Mouse (Mus musculus) liver, embryonic 15.5 days (tissue): ENCODE results near the gene Best1. TPM values are rescaled to one million over a fixed set of nuclear protein-coding genes. Genes with fewer than 3 reads are reported as not detected.

Experiments used
- ATAC-seq: fragments of 200-750 bp; cut with Nextera tagmentation; 2 replicates; pipeline ENCODE4 v1.8.0; 2017; ENCODE audit warnings: moderate number of reproducible peaks, mild to moderate bottlenecking, moderate library complexity; ENCODE audit not compliant: insufficient read depth
- H3K27ac ChIP-seq: fragments of 300-500 bp; sonication (generic); replicated peaks from 2 replicates; pipeline ENCODE4 v1.5.1; 2015; ENCODE audit warnings: mild to moderate bottlenecking, inconsistent platforms
- H3K27me3 ChIP-seq: fragments of 300-500 bp; sonication (generic); 2 replicates; pipeline ENCODE4 v1.6.1; 2015; ENCODE audit warnings: mild to moderate bottlenecking, inconsistent platforms
- H3K36me3 ChIP-seq: fragments of 300-500 bp; sonication (generic); replicated peaks from 2 replicates; pipeline ENCODE4 v1.6.1; 2015; ENCODE audit warnings: moderate library complexity, mild to moderate bottlenecking, inconsistent platforms
- H3K4me1 ChIP-seq: fragments of 300-500 bp; sonication (generic); replicated peaks from 2 replicates; pipeline ENCODE4 v1.6.1; 2015; ENCODE audit warnings: inconsistent platforms
- H3K4me2 ChIP-seq: fragments of 300-500 bp; sonication (generic); 2 replicates; pipeline ENCODE4 v1.6.1; 2015; ENCODE audit warnings: moderate library complexity, mild to moderate bottlenecking, inconsistent platforms
- H3K4me3 ChIP-seq: fragments of 300-500 bp; sonication (generic); replicated peaks from 2 replicates; pipeline ENCODE4 v1.5.1; 2015; ENCODE audit warnings: mild to moderate bottlenecking, inconsistent platforms
- H3K9ac ChIP-seq: fragments of 300-500 bp; sonication (generic); 2 replicates; pipeline ENCODE4 v1.6.1; 2015; ENCODE audit warnings: moderate library complexity, mild to moderate bottlenecking, inconsistent platforms
- H3K9me3 ChIP-seq: fragments of 300-500 bp; sonication (generic); replicated peaks from 2 replicates; pipeline ENCODE4 v1.6.1; 2016; ENCODE audit warnings: inconsistent platforms
- WGBS: fragments of 180-500 bp; shearing (Covaris S2); methylation state at CpG from one replicate; pipeline ENCODE4 v1.1.7; 2015; ENCODE audit warnings: mixed read lengths; ENCODE audit not compliant: insufficient replicate concordance; 5-methylcytosine and 5-hydroxymethylcytosine counted together
- polyA plus RNA-seq: library from polyadenylated mRNA; unstranded; fragments of >200 nt; fragmentation: Nextera tagmentation; extraction: Ambion mirVana; gene quantifications from 2 replicates; pipeline ENCODE4 v1.2.1, GENCODE M21; 2015

Best1 gene
- polyA plus RNA-seq, 1 experiment from 2014 or later: 0.12 TPM

GRCm38 (mm10) chr19:9956624-9957388 is 44.6 kb downstream of the Best1 start:
- WGBS: 53% methylated on average over 4 of the region's 4 CpGs
- ATAC-seq: no peak
- no peaks in the 10 kb centered on the region for H3K36me3 ChIP-seq
- H3K9me3 ChIP-seq: no peaks in the 10 kb centered on the region
- peaks cover 52% of the 10 kb centered on the region for H3K4me1 ChIP-seq
- H3K9ac ChIP-seq: no peak overlapping the region
- no peak overlapping the region for H3K4me3 ChIP-seq
- no peak overlapping the region for H3K4me2 ChIP-seq
- H3K27me3 ChIP-seq: no peaks in the 10 kb centered on the region
- H3K27ac ChIP-seq: 0 out of 2 replicates have a peak overlapping the region, but pooled peaks have one; percentile 88

- Histone ChIP-seq H3K4me2 (peak overlapping the region; percentile 50), H3K27ac (peak overlapping the region; percentile 88), H3K36me3 (no peaks in the 10 kb centered on the region), H3K4me1 (peaks cover 52% of the 10 kb centered on the region), H3K4me3 (no peak overlapping the region), H3K9ac (0 out of 2 replicates have a peak overlapping the region, but pooled peaks have one; percentile 29), H3K27me3 (no peaks in the 10 kb centered on the region), H3K9me3 (no peaks in the 10 kb centered on the region)
- WGBS: 24% methylated on average over 1 of the region's 1 CpGs
- ATAC-seq: peak; percentile 46; the same call in 1 of the 2 replicates
These were observed 46.0 kb downstream of the Best1 start for GRCm38 (mm10) chr19:9955438-9955837.

GRCm38 (mm10) chr19:9954811-9955202 is 46.6 kb downstream of the Best1 start:
- ATAC-seq: peak; percentile 48
- H3K4me3 ChIP-seq: 0 out of 2 replicates have a peak overlapping the region, but pooled peaks have one; percentile 6
- H3K27ac ChIP-seq: peak overlapping the region; percentile 88
- no peaks in the 10 kb centered on the region for H3K36me3 ChIP-seq
- 32% methylated on average over 5 of the region's 5 CpGs for WGBS
- H3K27me3 ChIP-seq: no peaks in the 10 kb centered on the region
- H3K4me2 ChIP-seq: peak overlapping the region; percentile 50
- no peaks in the 10 kb centered on the region for H3K9me3 ChIP-seq
- H3K9ac ChIP-seq: peak overlapping the region; percentile 29; the same call in 1 of the 2 replicates
- H3K4me1 ChIP-seq: peaks cover 52% of the 10 kb centered on the region

DNA sequence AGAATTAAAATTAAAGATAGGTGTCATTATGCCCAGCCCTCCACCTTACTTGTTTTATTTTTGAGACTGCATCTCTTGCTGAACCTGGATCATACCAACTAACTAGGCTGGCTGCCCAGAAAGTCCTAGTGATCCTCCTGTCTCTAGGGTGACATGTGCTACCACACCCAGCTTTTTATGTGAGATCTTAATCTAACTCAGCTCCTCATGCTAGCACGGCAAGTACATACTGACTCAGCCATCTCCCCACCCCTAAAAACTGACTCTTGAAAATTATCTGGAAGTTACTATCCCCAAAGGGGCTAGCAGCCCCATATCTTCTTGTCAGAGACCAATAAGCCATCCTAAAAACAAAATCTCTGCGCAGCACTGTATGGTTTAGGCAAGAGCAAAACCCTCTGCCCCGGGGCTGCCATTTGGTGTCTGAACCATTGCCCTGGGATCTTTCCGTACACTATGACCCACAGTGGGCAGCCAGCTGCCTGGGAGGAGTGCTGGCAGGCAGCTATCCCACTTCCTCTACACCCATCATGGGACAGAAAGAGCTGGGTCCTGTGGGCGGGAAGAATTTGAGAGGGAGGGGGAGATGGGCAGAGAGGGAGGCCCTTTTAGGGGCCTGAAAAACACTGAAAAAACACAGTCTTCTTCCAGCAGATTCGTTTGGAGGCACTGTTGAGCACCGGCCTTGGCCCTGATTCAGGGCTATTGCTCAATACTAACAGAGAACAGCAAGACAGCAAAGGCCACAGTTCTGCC is 47.2 kb downstream of the Best1 start:
- peak; percentile 65 for ATAC-seq
- Histone ChIP-seq H3K9me3 (no peaks in the 10 kb centered on the region), H3K9ac (peak overlapping the region; percentile 29; the same call in 1 of the 2 replicates), H3K4me1 (peaks cover 52% of the 10 kb centered on the region), H3K36me3 (no peaks in the 10 kb centered on the region), H3K4me2 (peak overlapping the region; percentile 50), H3K27ac (peak overlapping the region; percentile 88), H3K4me3 (no peak overlapping the region), H3K27me3 (no peaks in the 10 kb centered on the region)
- WGBS: 14% methylated on average over 7 of the region's 7 CpGs

DNA sequence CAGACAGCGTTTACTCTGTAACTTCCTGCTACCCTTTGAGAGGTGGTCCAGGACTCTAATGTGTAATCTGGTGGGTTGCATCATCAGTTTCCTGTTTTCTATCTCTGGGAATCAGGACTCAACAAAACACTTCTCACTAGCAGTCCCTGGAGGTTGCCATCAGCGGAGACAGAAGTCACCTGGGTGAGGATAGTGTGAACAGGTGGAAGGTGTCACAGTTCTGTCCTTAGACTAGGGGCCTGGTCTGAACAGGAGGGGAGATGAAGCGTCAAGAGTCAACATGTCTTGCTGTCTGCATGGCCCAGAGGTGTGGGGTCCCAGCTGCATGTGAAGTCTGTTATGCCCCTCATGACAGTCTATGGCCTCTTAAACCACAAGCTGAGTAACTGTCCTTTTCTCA is 48.5 kb downstream of the Best1 start:
- H3K4me2 ChIP-seq: no peak overlapping the region
- WGBS: 67% methylated on average over 3 of the region's 3 CpGs
- no peak overlapping the region for H3K27ac ChIP-seq
- no peak overlapping the region for H3K4me3 ChIP-seq
- ATAC-seq: no peak
- peaks cover 48% of the 10 kb centered on the region for H3K4me1 ChIP-seq
- no peak overlapping the region for H3K9ac ChIP-seq
- H3K9me3 ChIP-seq: no peaks in the 10 kb centered on the region
- H3K27me3 ChIP-seq: no peaks in the 10 kb centered on the region
- no peaks in the 10 kb centered on the region for H3K36me3 ChIP-seq

- WGBS: 53% methylated on average over 3 of the region's 3 CpGs
- no peak for ATAC-seq
- Histone ChIP-seq H3K36me3 (no peaks in the 10 kb centered on the region), H3K27ac (no peak overlapping the region), H3K9me3 (no peaks in the 10 kb centered on the region), H3K4me3 (no peak overlapping the region), H3K4me1 (peaks cover 44% of the 10 kb centered on the region), H3K4me2 (no peak overlapping the region), H3K27me3 (no peaks in the 10 kb centered on the region), H3K9ac (no peak overlapping the region)
These were observed 49.0 kb downstream of the Best1 start for GRCm38 (mm10) chr19:9952390-9952789.

- Histone ChIP-seq H3K36me3 (no peaks in the 10 kb centered on the region), H3K27ac (no peak overlapping the region), H3K9ac (no peak overlapping the region), H3K27me3 (no peaks in the 10 kb centered on the region), H3K9me3 (no peaks in the 10 kb centered on the region), H3K4me2 (no peak overlapping the region), H3K4me3 (no peak overlapping the region), H3K4me1 (peaks cover 13% of the 10 kb centered on the region)
- 60% methylated on average over 3 of the region's 3 CpGs for WGBS
- ATAC-seq: no peak
These were observed 54.4 kb downstream of the Best1 start for GRCm38 (mm10) chr19:9946986-9947385.

DNA sequence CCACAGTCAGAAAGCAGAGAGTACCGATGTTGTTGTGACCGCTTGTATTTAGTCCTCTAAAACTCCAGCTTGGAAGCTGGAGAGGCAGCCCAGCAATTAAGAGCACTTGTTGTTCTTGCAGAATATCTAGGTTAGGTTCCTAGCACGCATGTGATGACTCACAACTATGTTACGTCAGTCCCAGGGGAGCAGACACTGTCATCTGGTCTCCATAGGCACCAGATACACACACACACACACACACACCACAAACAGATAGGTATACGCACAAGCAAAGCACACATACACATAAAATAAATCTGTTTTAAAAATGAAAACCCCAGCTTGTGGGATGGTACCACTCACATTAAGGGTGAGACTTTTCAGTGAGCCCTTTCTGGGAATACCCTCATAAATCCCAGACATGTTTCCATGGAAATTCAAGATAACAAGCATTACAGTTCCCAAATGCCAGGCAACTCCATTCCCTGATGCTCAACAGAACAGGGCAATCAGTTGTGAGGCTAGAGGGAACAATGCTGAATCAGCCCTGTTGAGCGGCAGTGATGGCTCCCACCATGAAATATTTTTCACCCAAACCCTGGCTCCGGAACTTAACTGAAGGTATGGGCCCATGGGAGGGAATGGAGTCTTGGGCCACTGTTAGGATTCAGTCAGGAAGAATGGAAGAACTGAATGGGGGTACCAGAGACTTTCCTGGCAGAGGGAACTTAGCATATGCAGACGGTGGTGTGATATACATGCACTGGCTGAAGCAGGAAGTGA is 55.5 kb downstream of the Best1 start:
- 74% methylated on average over 8 of the region's 8 CpGs for WGBS

DNA sequence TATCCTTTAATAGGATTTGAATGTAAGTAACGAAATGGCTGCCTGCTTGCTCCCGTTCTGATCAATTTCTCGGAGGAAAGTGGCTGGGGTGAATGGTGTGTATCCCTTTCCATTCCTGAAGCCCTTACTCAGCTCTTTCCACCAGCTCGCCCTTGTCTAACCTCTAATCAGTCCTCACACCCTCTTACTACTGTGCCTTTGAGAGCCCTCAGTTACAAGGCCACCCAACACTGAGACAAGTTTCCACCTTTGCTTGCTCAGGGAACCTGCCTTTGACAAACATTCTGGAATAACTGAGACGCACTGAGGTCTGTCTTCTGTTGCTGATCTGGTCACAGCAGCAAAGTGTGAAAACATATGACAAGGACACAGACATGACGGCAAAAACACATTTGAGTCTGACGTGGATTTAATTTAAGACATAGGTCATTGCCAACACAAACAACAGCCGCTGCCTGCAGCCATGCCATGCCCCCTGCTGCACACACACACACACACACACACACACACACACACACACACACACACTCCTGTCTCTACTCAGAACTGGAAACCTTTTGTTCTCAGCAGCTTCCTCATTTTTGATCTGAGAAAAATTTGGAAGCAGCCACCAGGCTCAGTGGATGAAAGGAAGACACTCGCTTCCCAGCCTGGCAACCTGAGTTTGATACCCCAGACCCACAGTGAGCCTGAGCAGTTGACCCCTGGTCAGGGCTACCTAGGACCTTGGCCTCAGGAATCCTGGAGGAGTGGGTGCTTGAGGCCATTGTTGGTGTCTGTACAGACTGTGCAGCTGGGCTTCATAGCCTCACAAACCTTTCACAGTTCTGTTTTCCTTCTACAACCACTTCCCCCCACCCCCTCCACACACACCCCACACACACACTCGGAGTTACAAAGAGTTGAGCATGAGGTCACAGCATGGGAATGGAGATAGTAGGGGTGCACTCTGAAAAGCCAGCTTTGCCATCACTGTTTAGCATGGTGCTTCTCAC is 58.6 kb downstream of the Best1 start:
- Histone ChIP-seq H3K9me3 (no peaks in the 10 kb centered on the region), H3K4me1 (peaks cover 40% of the 10 kb centered on the region), H3K27me3 (no peaks in the 10 kb centered on the region), H3K4me3 (no peak overlapping the region), H3K27ac (peak overlapping the region; percentile 33; the same call in 1 of the 2 replicates), H3K9ac (no peak overlapping the region), H3K36me3 (no peaks in the 10 kb centered on the region), H3K4me2 (no peak overlapping the region)
- ATAC-seq: no peak
- WGBS: 45% methylated on average over 10 of the region's 10 CpGs

More for the DNA sequence above, 55.5 kb downstream of the Best1 start:
- Histone ChIP-seq H3K27ac (no peak overlapping the region), H3K4me1 (peaks cover 19% of the 10 kb centered on the region), H3K4me3 (no peak overlapping the region), H3K27me3 (no peaks in the 10 kb centered on the region), H3K36me3 (no peaks in the 10 kb centered on the region), H3K9me3 (no peaks in the 10 kb centered on the region), H3K9ac (no peak overlapping the region), H3K4me2 (no peak overlapping the region)
- ATAC-seq: no peak

DNA sequence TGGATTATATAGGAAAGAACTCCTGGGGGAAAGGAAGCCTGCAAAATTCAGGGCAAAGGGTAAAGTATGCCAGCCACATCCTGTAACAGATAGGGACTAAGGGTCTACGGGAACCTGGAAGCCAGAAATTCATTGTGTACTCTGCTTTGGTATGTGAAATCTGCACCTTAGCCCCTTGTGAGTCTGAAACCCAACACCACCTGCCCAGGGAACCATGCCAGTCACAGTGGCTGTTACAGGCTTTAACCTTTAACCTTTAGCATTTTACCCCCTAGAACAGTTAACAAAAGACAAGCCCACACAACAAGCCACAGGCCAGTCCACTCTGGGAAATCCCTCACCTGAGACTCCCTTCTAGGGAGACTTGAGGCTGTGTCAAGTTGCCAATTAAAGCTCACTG is 59.6 kb downstream of the Best1 start:
- Histone ChIP-seq H3K4me1 (peaks cover 42% of the 10 kb centered on the region), H3K9ac (no peak overlapping the region), H3K4me2 (no peak overlapping the region), H3K36me3 (no peaks in the 10 kb centered on the region), H3K9me3 (no peaks in the 10 kb centered on the region), H3K4me3 (no peak overlapping the region), H3K27me3 (no peaks in the 10 kb centered on the region), H3K27ac (no peak overlapping the region)
- 56% methylated on average over 1 of the region's 1 CpGs for WGBS
- no peak; the same call in 1 of the 2 replicates for ATAC-seq
